Mouse (Mus musculus) MN1 (cell line): ENCODE data around the gene Lrrn4.

Source experiments
- DNase-seq: peaks from one replicate; pipeline ENCODE4 v3.0.0-alpha.2; 2016; ENCODE audit warnings: low spot score

The Lrrn4 gene

DNA sequence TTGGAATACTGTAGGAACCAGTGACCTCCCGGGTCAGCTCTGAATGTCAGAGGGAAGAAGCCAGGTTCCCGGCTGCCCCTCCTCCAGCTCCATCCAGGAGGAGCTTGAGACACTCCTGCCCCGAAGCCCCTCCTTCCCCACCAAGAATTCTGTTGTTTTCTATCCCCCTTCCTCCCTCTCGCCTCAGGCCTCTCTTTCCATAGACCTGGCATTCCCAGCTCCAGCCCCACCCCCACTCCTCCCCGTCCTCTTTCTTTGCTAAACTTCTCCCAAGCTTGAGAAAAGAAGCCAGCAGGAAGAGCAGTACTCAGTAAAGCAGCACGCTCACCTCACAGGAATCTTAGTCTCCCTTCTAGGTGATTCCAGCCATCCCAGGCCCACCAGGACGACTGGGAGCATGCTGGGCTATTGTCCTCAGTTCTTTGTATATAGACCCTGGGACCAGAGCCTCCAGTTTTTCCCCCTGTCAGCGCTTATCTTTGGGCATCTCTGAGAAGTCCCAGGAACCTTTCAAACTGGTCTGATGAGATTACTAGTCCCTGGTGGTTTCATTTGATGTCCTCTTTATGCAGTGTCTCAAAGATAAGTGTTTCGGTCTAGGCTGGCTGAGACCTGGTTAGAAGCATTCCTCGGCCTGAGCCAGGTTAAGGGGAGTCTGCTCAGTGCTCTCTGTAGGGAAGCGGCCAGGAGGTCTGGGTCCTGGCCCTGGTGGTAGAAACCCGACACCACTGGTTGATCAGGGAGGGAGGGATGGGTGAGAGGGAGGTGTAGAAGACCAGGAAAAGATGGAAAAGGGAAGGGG, at the start of gene Lrrn4:
Gene Lrrn4 (minus strand): TSS at position 48 of the 802 bp plus-strand sequence.
- peak; percentile 58 for DNase-seq

GRCm38 (mm10) chr2:132928999-132929398, 48.3 kb upstream of the Lrrn4 start:
- no peak for DNase-seq

GRCm38 (mm10) chr2:132927871-132928270, 47.2 kb upstream of the Lrrn4 start:
- DNase-seq, result no peak

- DNase-seq, result no peak
These were observed 46.6 kb upstream of the Lrrn4 start for GRCm38 (mm10) chr2:132927298-132927697.

GRCm38 (mm10) chr2:132923290-132924085, 42.8 kb upstream of the Lrrn4 start:
- DNase-seq, result no peak

- no peak for DNase-seq
These were observed 41.6 kb upstream of the Lrrn4 start for GRCm38 (mm10) chr2:132922076-132922873.

DNA sequence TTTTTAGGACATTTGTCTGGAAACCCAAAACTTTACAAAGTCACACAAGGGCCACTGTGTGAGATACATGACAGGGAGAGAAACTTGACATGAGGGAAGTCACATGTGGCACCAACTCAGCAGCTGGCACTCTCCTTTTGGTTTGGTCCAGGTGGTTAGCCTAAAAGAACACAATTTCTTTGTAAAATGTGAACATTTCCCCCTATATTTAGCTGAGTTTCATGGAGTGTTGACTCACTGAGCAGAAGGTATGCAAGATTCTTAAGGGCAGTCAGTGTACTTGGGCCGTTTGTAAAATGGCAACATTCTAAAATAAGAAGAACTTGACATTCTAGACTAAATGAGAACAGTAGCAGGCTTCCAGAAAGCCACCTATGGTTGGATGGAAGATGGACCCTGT, 34.1 kb upstream of the Lrrn4 start:
- DNase-seq, result no peak

- peak; percentile 67 for DNase-seq
These were observed 26.1 kb upstream of the Lrrn4 start for GRCm38 (mm10) chr2:132906763-132907162.

DNA sequence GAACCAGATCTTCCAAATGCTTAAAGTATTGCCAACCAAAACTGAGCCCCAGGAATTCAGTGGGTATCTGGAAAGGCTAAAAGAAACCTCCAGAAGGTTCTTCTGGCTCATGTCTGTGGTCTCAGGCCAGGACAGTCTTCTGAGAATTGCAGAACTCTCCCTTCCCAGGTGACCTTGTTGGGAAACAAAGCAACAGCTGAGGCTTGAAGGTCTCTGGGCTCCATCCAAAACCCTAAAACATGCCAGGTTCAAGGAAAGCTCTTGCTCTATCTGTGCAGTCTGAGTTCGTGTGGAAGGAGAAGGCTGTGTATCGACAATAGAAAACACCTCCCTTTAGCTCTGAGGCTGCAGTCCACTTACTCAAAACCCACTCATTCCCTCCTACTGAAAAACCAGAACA, 24.3 kb upstream of the Lrrn4 start:
- no peak for DNase-seq

- DNase-seq, result peak; percentile 79
These were observed 22.8 kb upstream of the Lrrn4 start for GRCm38 (mm10) chr2:132903498-132903897.

- no peak for DNase-seq
These were observed 21.4 kb upstream of the Lrrn4 start for GRCm38 (mm10) chr2:132902056-132902455.

- no peak for DNase-seq
These were observed 20.9 kb upstream of the Lrrn4 start for GRCm38 (mm10) chr2:132901636-132902035.

DNA sequence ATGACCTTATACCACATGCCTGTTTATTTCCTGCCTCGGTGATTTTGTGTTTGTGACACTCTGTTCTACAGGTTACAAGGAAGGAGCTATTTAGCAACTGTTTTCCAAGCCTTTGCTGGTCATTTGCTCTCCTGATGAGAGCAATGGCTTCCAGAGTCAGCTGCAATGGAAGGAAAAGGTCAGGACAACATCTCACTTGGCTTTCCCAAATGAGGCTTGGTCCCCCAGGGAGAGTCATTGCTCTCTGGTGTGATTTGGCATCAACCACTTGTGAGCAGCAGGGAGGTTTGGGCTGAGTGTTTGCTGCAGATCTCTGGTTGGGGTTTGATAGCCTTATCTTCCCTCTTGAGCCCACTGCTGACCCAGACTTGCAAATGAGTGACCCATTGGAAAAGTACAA, 19.9 kb upstream of the Lrrn4 start:
- DNase-seq, result no peak

GRCm38 (mm10) chr2:132898211-132898610, 17.5 kb upstream of the Lrrn4 start:
- DNase-seq, result no peak

- DNase-seq, result no peak
These were observed 13.1 kb upstream of the Lrrn4 start for GRCm38 (mm10) chr2:132893826-132894225.

GRCm38 (mm10) chr2:132885312-132885711, 4.6 kb upstream of the Lrrn4 start:
- DNase-seq, result no peak

GRCm38 (mm10) chr2:132884303-132884967, 3.7 kb upstream of the Lrrn4 start:
- DNase-seq, result no peak

- peak; percentile 31 for DNase-seq
These were observed 1.2 kb downstream of the Lrrn4 start for GRCm38 (mm10) chr2:132879261-132880044.

GRCm38 (mm10) chr2:132876991-132877390, 3.7 kb downstream of the Lrrn4 start:
- DNase-seq, result no peak

DNA sequence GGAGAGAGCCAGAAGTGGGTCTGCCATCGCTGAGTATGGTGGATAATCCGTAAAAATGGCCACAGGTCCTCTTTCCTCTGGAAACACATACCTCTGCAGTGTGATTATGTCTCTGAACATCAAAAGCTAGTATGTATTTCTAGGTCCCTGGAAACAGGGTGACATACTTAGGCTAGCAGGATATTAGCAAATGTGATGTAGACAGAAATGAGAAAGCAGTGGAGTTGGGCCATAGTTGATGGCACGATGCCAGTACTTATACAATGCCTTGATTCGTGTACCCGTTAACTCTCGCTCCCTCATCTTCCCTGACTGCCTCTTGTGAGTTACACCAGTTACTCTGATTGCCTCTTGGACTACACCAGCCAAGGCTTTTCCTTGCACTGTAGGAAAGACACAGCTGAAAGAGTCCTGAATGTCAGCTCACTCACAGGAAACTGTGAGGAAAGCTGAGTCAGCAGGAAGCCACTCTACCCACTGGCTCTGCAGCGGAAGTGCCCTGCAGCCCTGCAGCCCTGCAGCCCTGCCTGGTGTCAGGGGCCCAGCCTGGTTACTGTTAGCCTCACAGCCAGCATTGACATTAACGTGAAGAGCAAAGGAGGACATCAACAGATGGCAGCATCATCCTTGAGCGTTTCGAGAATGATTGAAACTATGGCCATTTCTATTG, 6.9 kb downstream of the Lrrn4 start:
- no peak for DNase-seq
